In genomic region chr6:140198036-140198435, GRCm38 (mm10) we compare ENCODE assay signal across 24 mouse cellular contexts.
DNase-seq lines count a peak whose midpoint lies in the region; ATAC-seq and TF ChIP-seq lines count a peak whose summit lies in the region.
"Had no signal": no experiment of that assay in that cellular context is flagged by ENCODE, and none has a peak within 500 bp of the region (broad histone marks: within the 10 kb centered on the region; RNA-seq: fewer than 3 reads in every experiment).

No protein-coding gene starts in this region.

- H3K36me3 ChIP-seq in liver, embryonic 16.5 days (ENCODE audit: control insufficient read depth, insufficient read depth): no peaks in the 10 kb centered on the region
- H3K36me3 ChIP-seq in limb, embryonic 10.5 days: no peaks in the 10 kb centered on the region
- H3K36me3 ChIP-seq in thymus, adult 2 months (ENCODE audit: control insufficient read depth, insufficient read depth, low read length): no peaks in the 10 kb centered on the region
- H3K36me3 ChIP-seq: forebrain, embryonic 10.5 days; heart, embryonic 12.5 days; heart, embryonic 15.5 days; hindbrain, embryonic 10.5 days; hindbrain, embryonic 13.5 days had no signal

- 57% methylated on average over 6 of the region's 6 CpGs for WGBS in liver, embryonic 16.5 days (ENCODE audit: insufficient replicate concordance)
- 90% methylated on average over 6 of the region's 6 CpGs for WGBS in limb, embryonic 10.5 days
- 91% methylated on average over 6 of the region's 6 CpGs for WGBS in thymus, adult 2 months

- no peaks in the 10 kb centered on the region; the same call in 1 of the 2 replicates for H3K9me3 ChIP-seq in liver, embryonic 16.5 days (replicated peaks; ENCODE audit: control insufficient read depth, low read length)
- H3K9me3 ChIP-seq in limb, embryonic 10.5 days (replicated peaks): no peaks in the 10 kb centered on the region
- H3K9me3 ChIP-seq: forebrain, embryonic 10.5 days; forebrain, embryonic 13.5 days; heart, embryonic 12.5 days; heart, embryonic 15.5 days; hindbrain, embryonic 10.5 days; hindbrain, embryonic 13.5 days had no signal

- no peak overlapping the region for H3K4me2 ChIP-seq in liver, embryonic 16.5 days (ENCODE audit: low read depth, low read length)
- H3K4me2 ChIP-seq: forebrain, embryonic 13.5 days; heart, embryonic 12.5 days; heart, embryonic 15.5 days; hindbrain, embryonic 13.5 days had no signal

- no peaks in the 10 kb centered on the region for H3K27me3 ChIP-seq in liver, embryonic 16.5 days (ENCODE audit: control insufficient read depth, insufficient read depth, low read depth, low read length)
- no peaks in the 10 kb centered on the region for H3K27me3 ChIP-seq in limb, embryonic 10.5 days (ENCODE audit: low read depth, poor library complexity, severe bottlenecking)
- no peaks in the 10 kb centered on the region for H3K27me3 ChIP-seq in thymus, adult 2 months (ENCODE audit: control insufficient read depth, insufficient read depth, low read length)
- H3K27me3 ChIP-seq: forebrain, embryonic 13.5 days; heart, embryonic 12.5 days; heart, embryonic 15.5 days; hindbrain, embryonic 13.5 days had no signal

- H3K4me3 ChIP-seq in liver, embryonic 16.5 days (ENCODE audit: low read depth, low read length): no peak overlapping the region
- no peak overlapping the region for H3K4me3 ChIP-seq in limb, embryonic 10.5 days
- no peak overlapping the region for H3K4me3 ChIP-seq in thymus, adult 2 months (ENCODE audit: control insufficient read depth, insufficient read depth, low read length)
- H3K4me3 ChIP-seq: forebrain, embryonic 10.5 days; forebrain, embryonic 13.5 days; heart, embryonic 12.5 days; heart, embryonic 15.5 days; hindbrain, embryonic 10.5 days; hindbrain, embryonic 13.5 days had no signal

- H3K9ac ChIP-seq in liver, embryonic 16.5 days (ENCODE audit: low read depth, low read length): no peak overlapping the region
- H3K9ac ChIP-seq: forebrain, embryonic 13.5 days; heart, embryonic 12.5 days; heart, embryonic 15.5 days; hindbrain, embryonic 13.5 days had no signal

- H3K4me1 ChIP-seq in liver, embryonic 16.5 days (ENCODE audit: control insufficient read depth, low read depth, low read length): no peaks in the 10 kb centered on the region; the same call in 1 of the 2 replicates
- H3K4me1 ChIP-seq in limb, embryonic 10.5 days: peaks cover 9% of the 10 kb centered on the region
- H3K4me1 ChIP-seq in thymus, adult 2 months (replicated peaks; ENCODE audit: control insufficient read depth, insufficient read depth, low read length): no peaks in the 10 kb centered on the region
- H3K4me1 ChIP-seq: forebrain, embryonic 13.5 days; heart, embryonic 15.5 days had no signal

- no peak for TF ChIP-seq CTCF in thymus, adult 2 months (IDR thresholded peaks at IDR 0.05; ENCODE audit: borderline replicate concordance, control insufficient read depth, extremely low read depth, insufficient read depth, low read length, poor library complexity)

- peak; percentile 35; the same call in 1 of the 2 replicates for ATAC-seq in liver, embryonic 16.5 days (ENCODE audit: low read depth)
- ATAC-seq: CD4-positive, CD25-positive, alpha-beta regulatory T cell, adult 4 months; forebrain, embryonic 13.5 days; forebrain, embryonic 16.5 days; hindbrain, embryonic 16.5 days had no signal

- DNase-seq in liver (no peak), ES-CJ7 (ENCODE audit: low read depth, low spot score) (peak; percentile 97), R1 (ENCODE audit: low read depth, low spot score) (peak; percentile 98)
- DNase-seq in limb, embryonic 10.5 days (ENCODE audit: low spot score): no peak
- DNase-seq in thymus, adult 2 months: no peak
- DNase-seq: adrenal gland, postnatal 10 days; adrenal gland, postnatal 36 days; cerebellum, adult 18-20 months; cerebellum, adult 9-10 months; cerebellum, postnatal 14 days; gastrocnemius, postnatal 10 days; gastrocnemius, postnatal 36 days; heart, postnatal 10 days; heart, postnatal 36 days had no signal

- no peak for TF ChIP-seq POLR2A in thymus, adult 2 months (IDR thresholded peaks at IDR 0.05; ENCODE audit: control insufficient read depth, extremely low read depth, insufficient read depth, low read length, poor library complexity)

- H3K27ac ChIP-seq in liver, embryonic 16.5 days (ENCODE audit: low read length): no peak overlapping the region
- H3K27ac ChIP-seq in limb, embryonic 10.5 days: no peak overlapping the region
- no peak overlapping the region for H3K27ac ChIP-seq in thymus, adult 2 months (ENCODE audit: control insufficient read depth, insufficient read depth, low read length)
- H3K27ac ChIP-seq: forebrain, embryonic 10.5 days; forebrain, embryonic 13.5 days; heart, embryonic 15.5 days; hindbrain, embryonic 10.5 days; hindbrain, embryonic 13.5 days had no signal

Comparison
In these comparisons a context has a peak if more than half of its experiments do, and no peak if none do; other contexts are left out.
1. DNase-seq: peak in ES-CJ7 (single experiment) and R1 (single experiment); none in liver (single experiment), limb, embryonic 10.5 days (single experiment) and thymus, adult 2 months (single experiment).